Mouse (Mus musculus) right cerebral cortex, adult 2 months (tissue): ENCODE measurements around the gene Acaca.
"Not testable (repeated sequence)": the region's sequence is repeated elsewhere in the genome, so short reads cannot be mapped to it uniquely, and the experiment has no call there.

Source experiments
- DNase-seq, 2 experiments: peaks; one replicate each; pipeline ENCODE4 v3.0.0; 2021 to 2022; ENCODE audit warnings: low spot score in 2 of 2

Gene Acaca

GRCm38 (mm10) chr11:84332860-84333259 lies 203.4 kb downstream of the Acaca start:
- no peak for DNase-seq

- DNase-seq, result not testable (repeated sequence)
Measured at GRCm38 (mm10) chr11:84338273-84338672, 208.8 kb downstream of the Acaca start.

- DNase-seq, result no peak
Measured at GRCm38 (mm10) chr11:84340630-84341029, 211.2 kb downstream of the Acaca start.

- DNase-seq, result no peak
Measured at GRCm38 (mm10) chr11:84344522-84345236, 215.2 kb downstream of the Acaca start.

- DNase-seq, result no peak
Measured at GRCm38 (mm10) chr11:84347766-84348165, 218.3 kb downstream of the Acaca start.

- no peak for DNase-seq
Measured at GRCm38 (mm10) chr11:84348843-84349825, 219.7 kb downstream of the Acaca start.

- no peak for DNase-seq
Measured at GRCm38 (mm10) chr11:84351150-84351549, 221.7 kb downstream of the Acaca start.

GRCm38 (mm10) chr11:84353058-84353726 lies 223.7 kb downstream of the Acaca start:
- DNase-seq, result no peak

GRCm38 (mm10) chr11:84357304-84357703 lies 227.8 kb downstream of the Acaca start:
- DNase-seq, result no peak

GRCm38 (mm10) chr11:84357771-84358170 lies 228.3 kb downstream of the Acaca start:
- no peak for DNase-seq

- DNase-seq, result no peak
Measured at GRCm38 (mm10) chr11:84361551-84361950, 232.1 kb downstream of the Acaca start.

GRCm38 (mm10) chr11:84362633-84363243 lies 233.3 kb downstream of the Acaca start:
- DNase-seq, result no peak

GRCm38 (mm10) chr11:84365313-84365712 lies 235.8 kb downstream of the Acaca start:
- DNase-seq, result no peak

GRCm38 (mm10) chr11:84368902-84369301 lies 239.4 kb downstream of the Acaca start:
- no peak for DNase-seq

GRCm38 (mm10) chr11:84373122-84373521 lies 243.7 kb downstream of the Acaca start:
- no peak for DNase-seq

- no peak for DNase-seq
Measured at GRCm38 (mm10) chr11:84375951-84376496, 246.6 kb downstream of the Acaca start.

- no peak for DNase-seq
Measured at GRCm38 (mm10) chr11:84376510-84377365, 247.3 kb downstream of the Acaca start.

GRCm38 (mm10) chr11:84382450-84382849 lies 253.0 kb downstream of the Acaca start:
- DNase-seq, result no peak

GRCm38 (mm10) chr11:84383891-84384290 lies 254.4 kb downstream of the Acaca start:
- DNase-seq, result no peak

GRCm38 (mm10) chr11:84389332-84389731 lies 259.9 kb downstream of the Acaca start:
- no peak for DNase-seq
